Mouse (Mus musculus) urinary bladder, adult 18-20 months (tissue): ENCODE measurements around the gene Fbxo10.
A peak's percentile ranks its signal among the peaks of the same experiment; 100 is the strongest.
"Not testable (repeated sequence)": the region's sequence is repeated elsewhere in the genome, so short reads cannot be mapped to it uniquely, and the experiment has no call there.

ENCODE experiments used
- DNase-seq, 2 experiments: peaks; one replicate each; pipeline ENCODE4 v3.0.0; 2022; ENCODE audit warnings: low spot score in 2 of 2, mixed read lengths in 2 of 2

Fbxo10 gene

DNA sequence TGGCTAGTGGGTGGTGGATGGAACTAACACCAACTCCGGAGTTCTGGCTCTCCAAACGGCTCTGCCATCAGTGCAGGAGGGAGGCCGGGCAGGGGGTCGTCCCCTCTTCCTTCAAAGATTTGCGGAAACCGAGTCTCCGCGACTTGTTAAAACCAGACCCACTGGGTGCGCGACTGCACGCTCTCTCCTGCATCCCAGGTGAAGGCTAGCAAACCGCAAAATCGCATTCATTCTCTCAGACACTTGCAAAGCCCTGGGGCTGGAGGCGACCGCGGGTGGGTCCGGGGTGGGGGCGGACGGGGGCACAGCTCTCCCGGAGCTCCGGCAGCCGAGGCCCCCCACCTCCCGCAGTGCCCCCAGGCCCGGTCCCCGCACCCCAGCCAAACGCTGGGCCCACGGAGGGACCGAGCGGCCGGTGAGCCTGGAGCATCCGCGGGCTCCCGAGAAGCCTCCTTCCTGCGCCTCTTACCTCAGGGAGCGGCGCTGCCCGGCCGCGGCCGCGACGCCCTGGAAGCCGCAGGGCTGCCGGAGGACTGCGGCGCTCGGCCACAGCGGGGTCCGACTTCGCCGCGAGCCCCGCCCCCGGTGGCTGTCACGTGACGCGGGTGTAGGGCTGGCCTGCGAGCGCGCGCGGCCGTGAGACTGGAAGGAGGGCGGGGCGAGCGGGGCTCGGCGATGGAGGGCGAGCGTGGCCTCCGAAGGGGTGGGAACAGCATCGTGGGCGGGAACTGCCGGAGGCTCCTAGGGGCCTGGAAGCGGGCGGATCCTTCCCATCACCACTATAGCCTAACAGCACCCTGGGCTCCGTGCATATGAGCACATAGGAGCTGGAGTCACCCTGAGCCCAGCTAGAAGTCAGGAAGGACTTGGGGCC, at the start of gene Fbxo10:
Gene Fbxo10, minus strand, starts transcription at position 584 of the 874 bp plus-strand sequence.
- peak; percentile 85 to 90 for DNase-seq

DNA sequence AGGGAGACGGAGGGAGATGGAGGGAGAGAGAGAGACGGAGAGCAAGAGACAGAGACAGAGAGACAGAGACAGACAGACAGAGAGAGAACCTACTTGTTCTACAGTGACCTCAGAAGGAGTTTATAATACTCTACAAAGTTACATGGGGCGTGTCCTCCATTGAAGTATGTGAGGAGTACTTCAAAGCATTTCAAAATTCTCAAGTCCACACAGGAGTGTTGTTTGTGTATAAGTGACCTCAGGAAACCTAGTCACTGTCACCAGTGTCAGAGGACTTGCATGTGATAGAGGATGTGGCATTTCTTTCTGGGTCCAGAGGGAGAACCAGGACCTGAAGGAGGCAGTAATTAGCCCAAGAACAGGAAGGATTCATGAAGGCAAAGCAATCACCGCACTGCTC, 46.6 kb upstream of the Fbxo10 start:
- no peak for DNase-seq

DNA sequence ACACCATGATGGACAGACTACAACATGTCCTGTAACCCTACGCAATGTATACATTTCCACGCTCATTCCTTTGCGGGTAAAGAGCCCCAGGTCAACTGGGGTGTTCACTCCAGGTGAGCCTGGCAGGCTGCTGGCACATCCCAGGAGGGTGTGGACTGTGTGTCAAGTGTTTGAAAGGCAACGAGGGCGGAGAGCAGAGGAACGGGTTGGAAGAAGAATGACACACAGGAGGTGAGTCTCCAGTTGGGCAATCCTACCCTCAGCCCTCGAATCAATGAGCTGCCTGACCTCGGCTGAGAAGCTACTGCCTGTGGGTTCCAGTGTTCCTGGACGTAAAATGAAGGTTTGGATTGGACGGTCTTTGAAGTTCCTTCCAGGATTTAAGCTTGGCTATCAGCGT, 36.9 kb upstream of the Fbxo10 start:
- no peak for DNase-seq

DNA sequence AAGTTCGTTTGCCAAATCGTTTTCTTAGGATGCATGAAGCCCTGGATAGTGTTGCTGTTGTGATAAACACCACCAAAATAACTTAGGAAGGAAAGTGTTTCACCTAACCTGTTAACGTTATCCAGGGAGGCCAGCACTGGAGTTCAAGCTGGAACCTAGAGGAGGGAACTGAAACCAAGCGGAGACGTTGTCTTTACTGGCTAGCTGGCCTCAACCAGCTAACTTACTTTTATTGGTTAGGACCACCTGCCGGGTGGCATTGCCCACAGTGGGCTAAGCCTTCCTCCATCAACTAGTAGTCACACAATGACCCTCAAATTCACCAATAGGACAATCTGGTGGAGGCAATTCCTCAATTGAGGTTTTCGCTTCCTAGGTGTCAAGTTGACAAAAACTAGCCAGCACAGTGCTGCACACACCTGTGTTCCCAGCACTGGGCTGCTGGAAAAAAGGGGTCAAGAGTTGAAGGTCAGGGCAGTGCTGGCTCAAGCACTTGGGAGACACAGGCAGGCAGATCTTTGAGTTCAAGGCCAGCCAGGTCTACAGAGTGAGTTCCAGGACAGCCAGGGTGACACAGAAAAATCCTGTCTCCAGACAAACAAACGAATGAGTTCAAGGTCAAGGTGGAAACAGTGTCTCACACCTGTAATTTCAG, 24.2 kb upstream of the Fbxo10 start:
- no peak for DNase-seq

- peak; percentile 79 to 88 for DNase-seq
Measured at GRCm38 (mm10) chr4:45107601-45108277, 23.3 kb upstream of the Fbxo10 start, which contains the start of gene Tomm5. Gene Tomm5, minus strand, starts transcription at chr4:45108114.

DNA sequence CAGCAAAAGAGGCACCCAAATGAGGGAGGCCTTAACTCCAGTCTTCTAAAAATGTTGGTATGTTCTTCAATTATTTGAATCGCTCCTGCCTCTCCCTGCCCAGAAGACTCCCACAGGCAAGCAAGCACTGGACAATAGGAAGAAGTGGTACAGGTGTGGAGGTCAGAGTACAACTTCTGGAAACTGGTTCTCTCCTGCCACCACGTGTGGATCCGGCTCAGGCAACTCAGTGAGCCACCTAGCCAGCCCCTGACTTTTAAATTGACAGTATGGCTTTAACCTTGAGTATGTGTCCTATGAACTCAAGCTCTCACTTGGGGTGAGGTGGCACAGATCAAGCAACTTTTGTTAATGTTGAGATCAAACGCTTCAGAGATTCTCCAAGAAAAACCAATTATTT, 22.7 kb upstream of the Fbxo10 start:
- DNase-seq: no peak

DNA sequence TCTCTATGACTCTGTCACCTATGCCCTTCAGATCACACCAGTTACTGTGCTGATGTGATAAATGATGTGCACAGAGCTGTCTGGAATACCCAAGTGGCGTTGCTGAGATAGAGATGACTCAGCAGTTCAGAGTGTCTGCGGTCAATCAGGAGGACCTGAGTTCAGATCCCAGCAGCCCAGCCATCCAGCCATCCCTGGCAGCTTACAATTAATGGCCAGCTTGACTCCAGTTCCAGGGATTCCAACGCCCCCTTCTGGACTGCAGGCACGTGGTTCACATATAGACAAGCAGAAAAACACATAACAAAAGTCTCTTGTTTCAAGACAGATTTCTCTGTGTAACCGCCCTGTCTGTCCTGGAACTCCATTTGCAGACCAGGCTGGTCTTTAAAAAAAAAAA, 22.0 kb upstream of the Fbxo10 start:
- DNase-seq: no peak

DNA sequence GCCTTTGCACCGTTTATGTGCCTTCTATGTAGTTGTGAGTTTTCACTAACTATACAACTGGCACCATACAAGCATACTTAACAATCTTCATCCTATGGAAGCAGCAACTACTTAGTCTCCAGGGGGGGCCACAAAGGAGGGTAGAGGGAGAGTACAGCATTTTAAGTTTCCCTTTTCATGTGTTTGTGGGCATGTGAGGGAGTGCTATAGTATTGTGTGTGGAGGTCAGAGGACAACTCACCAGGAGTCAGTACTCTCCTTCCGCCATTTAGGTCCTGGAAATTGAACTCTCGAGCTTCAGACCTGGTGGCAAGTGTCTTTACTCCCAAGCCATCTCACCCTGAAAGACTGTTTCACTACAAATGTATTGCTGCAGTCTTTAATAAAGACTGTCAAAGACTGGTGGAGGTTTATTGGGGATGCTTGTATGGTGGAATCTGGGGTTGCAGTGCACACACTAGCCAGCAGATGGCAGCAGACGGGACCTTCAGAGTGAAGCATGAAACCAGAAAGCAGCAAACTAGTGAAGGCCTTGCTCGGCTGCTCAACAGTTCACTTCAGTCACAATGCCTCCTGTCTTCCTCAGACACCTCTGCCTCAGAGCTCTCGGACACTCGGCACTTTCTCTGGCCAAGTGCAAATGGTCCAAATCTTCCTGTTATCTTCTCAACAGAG, 12.9 kb upstream of the Fbxo10 start:
- peak in 1 of 2 experiments; percentile 45 for DNase-seq

DNA sequence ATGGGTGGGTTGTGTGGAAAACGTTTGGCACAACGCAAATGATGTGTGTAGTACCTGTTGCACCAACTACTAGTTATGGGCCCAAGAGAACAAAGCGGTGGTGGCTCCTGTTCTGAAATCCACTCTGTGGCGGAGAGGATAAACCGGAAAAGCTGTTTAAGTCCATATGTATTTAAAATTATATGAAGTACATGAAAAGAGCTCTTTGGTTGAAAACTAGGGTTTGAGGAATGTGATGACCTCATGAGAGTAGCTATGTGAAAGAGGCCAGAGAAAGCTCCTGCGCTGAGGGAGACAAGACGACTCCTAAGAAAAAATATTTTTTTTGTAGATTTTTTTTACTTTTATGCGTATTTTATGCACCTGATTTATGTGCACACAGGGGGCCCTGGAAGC, 489 bp upstream of the Fbxo10 start:
- DNase-seq: no peak

DNA sequence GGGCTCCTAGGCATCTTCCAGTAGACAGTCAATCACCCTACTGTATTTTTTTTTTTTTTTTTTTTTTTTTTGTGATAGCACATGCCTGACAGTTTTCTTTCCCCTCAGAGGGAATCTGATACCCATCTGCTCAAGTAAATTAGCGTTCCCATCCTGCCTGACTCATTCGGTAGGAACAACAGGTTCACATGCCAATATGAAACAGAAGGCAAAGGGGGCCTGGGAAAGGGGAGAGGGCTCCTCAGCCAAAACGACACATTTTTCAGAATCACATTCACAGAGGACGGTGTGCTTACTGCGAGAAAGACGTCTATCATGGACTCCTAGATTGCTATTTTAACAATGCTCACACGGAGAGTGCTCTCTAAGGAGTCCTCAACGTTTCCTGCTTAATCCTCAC, 917 bp downstream of the Fbxo10 start:
- no peak for DNase-seq

- DNase-seq: no peak
Measured at GRCm38 (mm10) chr4:45082951-45083350, 1.5 kb downstream of the Fbxo10 start.

DNA sequence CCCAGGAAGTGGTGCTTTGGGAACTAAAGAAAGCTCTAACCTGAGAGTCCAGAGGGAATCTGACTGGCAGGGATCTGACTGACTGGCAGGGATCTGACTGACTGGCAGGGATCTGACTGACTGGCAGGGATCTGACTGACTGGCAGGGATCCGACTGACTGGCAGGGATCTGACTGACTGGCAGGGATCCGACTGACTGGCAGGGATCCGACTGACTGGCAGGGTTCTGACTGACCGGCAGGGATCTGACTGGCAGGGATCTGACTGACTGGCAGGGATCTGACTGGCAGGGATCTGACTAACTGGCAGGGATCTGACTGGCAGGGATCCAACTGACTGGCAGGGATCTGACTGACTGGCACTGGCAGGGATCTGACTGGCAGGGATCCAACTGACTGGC, 3.4 kb downstream of the Fbxo10 start:
- not testable (repeated sequence) for DNase-seq

DNA sequence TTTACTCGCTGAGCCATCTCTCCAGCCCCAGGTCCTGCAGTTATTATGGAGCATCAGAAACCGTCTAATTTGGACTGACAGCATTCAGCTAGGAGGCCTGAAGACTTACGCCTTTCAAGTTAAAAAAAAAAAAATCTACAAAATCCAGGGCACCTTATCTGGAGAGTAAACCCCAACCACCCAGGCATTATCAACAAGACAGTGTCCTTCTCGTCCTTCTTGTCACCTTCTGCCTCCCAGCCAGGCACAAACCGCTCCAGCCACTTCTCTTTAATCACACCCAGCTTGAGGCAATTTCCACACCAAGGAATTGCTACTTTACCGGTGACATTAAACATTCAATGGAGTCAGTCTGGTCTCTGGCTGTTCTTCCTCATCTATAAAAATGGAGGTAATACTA, 10.9 kb downstream of the Fbxo10 start:
- DNase-seq: no peak

DNA sequence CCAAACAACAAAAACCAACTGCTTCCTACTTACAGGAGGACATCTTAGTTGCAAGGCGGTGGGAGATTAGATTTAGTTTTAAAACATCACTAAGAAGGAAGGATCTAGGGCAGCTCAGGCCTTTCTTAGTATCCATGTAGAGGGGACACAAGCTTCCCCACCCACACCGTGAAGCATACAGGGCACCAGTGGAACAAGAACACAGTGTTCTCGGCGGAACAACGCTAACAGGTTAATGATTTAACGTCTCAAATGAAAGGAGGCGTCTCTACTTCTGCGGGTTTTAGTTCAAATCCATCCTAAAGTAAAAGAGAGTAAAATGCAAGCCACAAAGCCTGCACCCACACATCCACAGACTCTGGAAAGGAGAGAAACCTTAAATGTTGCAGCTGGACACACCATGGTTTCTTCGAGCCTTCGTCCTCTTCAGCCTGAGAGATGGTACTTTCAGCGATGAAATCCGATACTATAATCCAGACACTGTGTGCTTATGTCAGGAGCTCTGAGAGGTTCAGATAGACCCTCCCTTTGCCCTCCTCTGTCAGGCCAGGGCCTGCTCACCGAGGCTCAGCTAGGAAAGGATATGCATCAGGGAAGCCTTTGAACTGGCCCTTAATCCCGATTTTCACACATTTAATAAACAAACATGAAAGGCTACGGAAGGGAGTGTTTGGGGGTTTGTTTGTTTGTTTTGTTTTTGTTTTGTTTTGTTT, 12.0 kb downstream of the Fbxo10 start:
- DNase-seq: no peak

DNA sequence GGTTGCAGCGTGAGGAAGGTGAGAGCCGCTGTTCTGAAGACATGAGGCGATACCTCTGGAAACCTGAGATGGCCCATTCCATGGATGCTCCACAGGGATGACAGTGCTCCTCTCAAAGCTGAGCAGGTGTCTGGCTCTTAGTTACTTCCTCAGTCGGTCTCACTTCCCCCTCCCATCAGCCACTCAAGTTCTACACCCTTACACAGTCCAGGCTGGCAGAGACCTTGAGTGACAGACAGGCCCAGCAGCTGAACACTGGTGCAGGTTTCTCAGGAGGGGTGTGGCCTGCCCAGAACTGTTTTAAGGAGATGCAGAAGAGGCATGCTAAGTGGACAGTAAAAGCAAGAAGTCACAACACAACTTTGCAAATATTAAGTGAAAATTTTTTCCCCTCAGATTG, 16.7 kb downstream of the Fbxo10 start:
- no peak for DNase-seq

GRCm38 (mm10) chr4:45066036-45066730, 18.2 kb downstream of the Fbxo10 start:
- no peak for DNase-seq

DNA sequence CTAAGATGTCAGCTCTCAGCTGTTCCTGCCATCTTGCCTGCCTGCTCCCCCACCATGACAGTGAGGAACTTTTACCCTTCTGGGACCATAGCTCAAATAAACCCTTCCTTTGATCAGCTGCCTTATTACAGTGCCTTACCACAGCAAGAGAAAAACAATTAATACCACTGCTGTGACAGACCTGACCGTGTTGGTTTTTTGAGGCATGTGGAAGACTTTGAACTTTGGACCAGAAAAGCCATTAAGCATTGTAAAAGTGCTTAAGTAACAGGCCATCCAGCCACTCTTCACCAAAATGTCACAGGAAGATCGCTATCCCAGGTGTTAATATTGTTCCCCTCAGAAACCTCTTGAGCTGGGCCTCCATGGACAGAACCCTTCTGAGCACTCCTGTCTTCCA, 19.8 kb downstream of the Fbxo10 start:
- no peak for DNase-seq

- not testable (repeated sequence) for DNase-seq
Measured at GRCm38 (mm10) chr4:45063836-45064235, 20.6 kb downstream of the Fbxo10 start.

- no peak for DNase-seq
Measured at GRCm38 (mm10) chr4:45055451-45055850, 29.0 kb downstream of the Fbxo10 start.

DNA sequence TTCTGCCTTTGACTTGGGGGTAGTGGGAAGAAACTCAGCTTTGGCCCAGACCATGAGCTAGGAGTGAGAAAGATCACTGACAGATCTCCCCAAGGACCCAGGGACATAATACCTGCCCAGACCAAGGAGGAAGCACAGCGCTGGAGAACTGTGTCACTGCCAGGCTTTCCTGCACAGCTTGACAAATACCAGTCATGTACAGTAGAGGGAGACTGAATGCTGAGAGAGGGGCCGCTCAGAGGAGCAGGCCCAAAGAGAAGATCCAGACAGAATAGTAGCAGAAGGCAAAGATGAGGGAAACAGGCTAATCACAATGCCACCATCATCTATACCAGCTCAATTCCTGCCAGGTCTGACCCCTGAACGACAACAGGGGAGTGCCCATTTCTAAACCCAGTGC, 29.5 kb downstream of the Fbxo10 start:
- no peak for DNase-seq

- DNase-seq: no peak
Measured at GRCm38 (mm10) chr4:45047956-45048355, 36.4 kb downstream of the Fbxo10 start.
